Mouse (Mus musculus) testis, adult 2 months (tissue): ENCODE data around the gene Mgat5. TPM values are rescaled to one million over a fixed set of nuclear protein-coding genes. Genes with fewer than 3 reads are reported as not detected.

Source experiments
- H3K27ac ChIP-seq: fragments of 200-500 bp; 2 replicates; pipeline ENCODE4 v1.5.1; 2012; ENCODE audit warnings: low read depth, low read length; ENCODE audit not compliant: control insufficient read depth, insufficient read depth
- H3K27me3 ChIP-seq: fragments of 200-500 bp; 2 replicates; pipeline ENCODE4 v1.6.1; 2012; ENCODE audit warnings: mild to moderate bottlenecking, low read length, moderate library complexity; ENCODE audit not compliant: control insufficient read depth, insufficient read depth
- H3K36me3 ChIP-seq: fragments of 200-500 bp; 2 replicates; pipeline ENCODE4 v1.6.1; 2012; ENCODE audit warnings: mild to moderate bottlenecking, low read length; ENCODE audit not compliant: control insufficient read depth, insufficient read depth
- H3K4me1 ChIP-seq: fragments of 200-500 bp; 2 replicates; pipeline ENCODE4 v1.6.1; 2012; ENCODE audit warnings: low read length; ENCODE audit not compliant: control insufficient read depth, insufficient read depth
- H3K4me3 ChIP-seq: fragments of 200-500 bp; 2 replicates; pipeline ENCODE4 v1.5.1; 2012; ENCODE audit warnings: low read depth, mild to moderate bottlenecking, low read length, moderate library complexity, mixed read lengths; ENCODE audit not compliant: control insufficient read depth
- CTCF ChIP-seq: fragments of 200-500 bp; IDR thresholded peaks from 2 replicates; pipeline ENCODE4 v1.5.1; 2012; ENCODE audit warnings: low read depth, mild to moderate bottlenecking, inconsistent platforms, low read length, moderate library complexity; ENCODE audit not compliant: control insufficient read depth, insufficient read depth, insufficient replicate concordance
- POLR2A ChIP-seq: fragments of 200-500 bp; IDR thresholded peaks from 2 replicates; pipeline ENCODE4 v1.6.1; 2012; ENCODE audit warnings: low read depth, mild to moderate bottlenecking, inconsistent platforms, low read length, moderate library complexity; ENCODE audit not compliant: control insufficient read depth
- polyA plus RNA-seq: library from polyadenylated mRNA; depleted of rRNA; stranded (reverse); fragments of >200 nt; gene quantifications from 2 replicates; pipeline ENCODE4 v1.2.3, GENCODE M21; 2012; rRNA removed

Gene Mgat5
- 15.7 and 16.2 TPM in 2 replicates for polyA plus RNA-seq

DNA sequence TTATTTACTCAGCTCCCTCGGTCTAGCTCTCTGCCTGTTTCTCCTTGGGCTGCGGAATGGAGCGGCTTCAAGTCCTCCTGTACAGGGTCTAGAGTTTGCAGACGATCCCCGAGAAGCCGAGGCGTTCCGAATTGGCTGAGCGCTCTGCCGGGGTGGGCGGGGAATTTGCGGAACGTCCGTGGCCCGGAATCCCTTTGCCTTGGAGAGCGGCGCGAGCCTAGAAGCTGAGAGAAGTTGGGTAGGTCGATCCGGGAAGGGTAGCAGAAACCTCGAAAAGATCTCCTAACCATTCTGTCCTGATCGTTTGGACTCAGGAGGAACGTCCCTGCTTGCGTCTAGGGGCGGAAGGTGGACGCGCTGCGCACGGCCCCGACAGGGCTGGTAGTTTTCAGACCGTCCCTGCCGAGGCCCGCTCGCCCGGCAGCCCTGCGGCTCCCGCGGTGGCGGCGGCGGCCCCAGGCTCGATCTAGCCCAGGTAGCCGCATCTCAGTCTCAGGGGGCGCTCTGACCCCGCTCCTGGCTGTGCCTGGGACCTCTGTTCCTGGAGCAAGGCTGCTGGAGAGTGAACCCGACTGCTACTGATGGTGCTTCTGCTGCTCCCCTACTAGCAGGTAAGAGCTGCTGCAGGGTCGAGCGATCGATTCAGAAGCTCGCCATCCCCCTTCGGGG is at the start of gene Mgat5:
Gene Mgat5, plus strand, starts transcription at position 199 of the 669 bp plus-strand sequence.
- TF ChIP-seq POLR2A (peak; percentile 59), CTCF (no peak)
- no peaks in the 10 kb centered on the region for H3K27me3 ChIP-seq
- peaks cover 12% of the 10 kb centered on the region for H3K4me1 ChIP-seq
- H3K36me3 ChIP-seq = no peaks in the 10 kb centered on the region
- H3K27ac ChIP-seq = peak within 1 kb of the TSS; percentile 50
- H3K4me3 ChIP-seq = peak within 1 kb of the TSS; percentile 86

- Histone ChIP-seq H3K27ac (no peak overlapping the region), H3K4me1 (no peaks in the 10 kb centered on the region), H3K36me3 (no peaks in the 10 kb centered on the region), H3K27me3 (no peaks in the 10 kb centered on the region), H3K4me3 (no peak overlapping the region)
- TF ChIP-seq POLR2A = no peak
Observed at GRCm38 (mm10) chr1:127160118-127160760, 44.6 kb upstream of the Mgat5 start.

- H3K36me3 ChIP-seq = no peaks in the 10 kb centered on the region
- no peaks in the 10 kb centered on the region for H3K4me1 ChIP-seq
- TF ChIP-seq POLR2A (no peak), CTCF (no peak)
- H3K27me3 ChIP-seq = no peaks in the 10 kb centered on the region
- no peak overlapping the region for H3K4me3 ChIP-seq
- no peak overlapping the region for H3K27ac ChIP-seq
Observed at GRCm38 (mm10) chr1:127164589-127165160, 40.1 kb upstream of the Mgat5 start.

DNA sequence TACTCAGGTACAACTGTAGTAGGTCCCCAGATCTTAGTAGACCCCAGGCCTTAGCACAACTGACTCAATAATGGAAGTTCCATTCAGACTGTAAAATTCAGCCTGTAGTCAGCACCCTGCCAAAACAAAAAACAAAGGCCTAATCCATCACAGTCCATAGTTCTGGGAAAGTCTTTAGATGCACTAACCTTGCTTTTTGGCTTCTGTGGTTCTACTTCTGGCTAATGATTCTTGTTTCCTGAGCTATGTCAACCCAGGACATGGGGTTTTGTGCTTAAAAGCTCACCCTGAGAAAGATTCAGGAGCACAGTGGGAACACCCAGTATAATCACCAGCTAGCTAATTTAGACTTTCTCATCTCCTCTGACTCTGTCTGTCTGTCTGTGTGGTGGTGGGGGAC is 38.3 kb upstream of the Mgat5 start:
- TF ChIP-seq CTCF (no peak), POLR2A (no peak)
- Histone ChIP-seq H3K27ac (no peak overlapping the region), H3K27me3 (no peaks in the 10 kb centered on the region), H3K36me3 (no peaks in the 10 kb centered on the region), H3K4me3 (no peak overlapping the region), H3K4me1 (no peaks in the 10 kb centered on the region)

- H3K36me3 ChIP-seq = no peaks in the 10 kb centered on the region
- TF ChIP-seq CTCF = no peak
- no peak for TF ChIP-seq POLR2A
Observed at GRCm38 (mm10) chr1:127167586-127167985, 37.2 kb upstream of the Mgat5 start.

DNA sequence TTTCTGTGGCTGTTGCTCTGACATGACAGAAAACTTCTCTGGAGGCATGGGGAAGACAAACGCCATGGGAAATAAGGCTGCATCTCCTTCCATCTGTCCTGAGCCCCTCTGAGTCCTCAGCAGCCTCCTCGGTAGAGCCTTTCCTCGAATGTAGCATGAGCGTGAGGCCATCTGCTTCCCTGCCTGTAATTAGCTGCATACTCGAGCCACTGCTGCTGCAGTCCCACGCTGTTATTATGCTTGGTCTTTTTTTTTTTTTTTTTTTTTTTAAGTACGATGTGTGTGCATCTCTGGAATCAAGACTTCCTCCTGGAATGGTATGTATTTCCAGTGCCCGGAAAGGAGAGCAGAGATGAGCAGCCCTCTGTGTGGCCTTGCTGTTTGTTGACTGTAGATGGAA is 36.6 kb upstream of the Mgat5 start:
- H3K4me3 ChIP-seq = no peak overlapping the region
- no peaks in the 10 kb centered on the region for H3K4me1 ChIP-seq
- H3K27ac ChIP-seq = no peak overlapping the region
- no peaks in the 10 kb centered on the region for H3K36me3 ChIP-seq
- TF ChIP-seq CTCF = no peak
- H3K27me3 ChIP-seq = no peaks in the 10 kb centered on the region

More at GRCm38 (mm10) chr1:127167586-127167985, 37.2 kb upstream of the Mgat5 start:
- H3K4me1 ChIP-seq = no peaks in the 10 kb centered on the region
- no peak overlapping the region for H3K27ac ChIP-seq
- H3K4me3 ChIP-seq = no peak overlapping the region
- H3K27me3 ChIP-seq = no peaks in the 10 kb centered on the region

DNA sequence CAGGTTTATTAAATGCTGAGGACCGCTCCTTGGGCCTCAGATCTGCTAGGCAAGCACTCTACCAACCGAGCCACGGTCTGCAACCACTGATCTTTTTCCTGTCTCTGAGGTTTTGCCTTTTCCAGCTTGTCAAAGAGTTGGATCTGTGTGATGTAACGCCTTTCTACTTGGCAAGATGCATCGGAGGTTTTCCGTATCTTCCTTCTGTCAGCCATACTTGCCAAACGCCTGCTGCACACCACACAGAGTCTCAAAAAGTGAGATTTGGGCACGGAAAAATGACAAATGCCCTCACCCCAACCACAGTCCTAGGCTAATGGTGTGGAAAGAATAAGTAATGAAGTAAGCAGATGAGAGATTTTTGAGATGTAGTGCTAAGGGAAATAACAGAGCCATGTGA is 35.3 kb upstream of the Mgat5 start:
- no peak overlapping the region for H3K4me3 ChIP-seq
- H3K27me3 ChIP-seq = no peaks in the 10 kb centered on the region
- H3K36me3 ChIP-seq = no peaks in the 10 kb centered on the region
- H3K4me1 ChIP-seq = no peaks in the 10 kb centered on the region
- no peak for TF ChIP-seq CTCF
- no peak for TF ChIP-seq POLR2A
- H3K27ac ChIP-seq = no peak overlapping the region

GRCm38 (mm10) chr1:127171361-127171760 is 33.5 kb upstream of the Mgat5 start:
- H3K27me3 ChIP-seq = no peaks in the 10 kb centered on the region
- no peaks in the 10 kb centered on the region for H3K36me3 ChIP-seq
- H3K4me1 ChIP-seq = no peaks in the 10 kb centered on the region
- H3K27ac ChIP-seq = no peak overlapping the region
- H3K4me3 ChIP-seq = no peak overlapping the region
- TF ChIP-seq POLR2A = no peak
- TF ChIP-seq CTCF = no peak
